Mouse (Mus musculus): ENCODE data around the gene A830031A19Rik. TPM values are rescaled to one million over a fixed set of nuclear protein-coding genes. Genes with fewer than 3 reads are reported as not detected.

A830031A19Rik gene
- total RNA-seq, 1 experiment from 2014 or later, result not detected

DNA sequence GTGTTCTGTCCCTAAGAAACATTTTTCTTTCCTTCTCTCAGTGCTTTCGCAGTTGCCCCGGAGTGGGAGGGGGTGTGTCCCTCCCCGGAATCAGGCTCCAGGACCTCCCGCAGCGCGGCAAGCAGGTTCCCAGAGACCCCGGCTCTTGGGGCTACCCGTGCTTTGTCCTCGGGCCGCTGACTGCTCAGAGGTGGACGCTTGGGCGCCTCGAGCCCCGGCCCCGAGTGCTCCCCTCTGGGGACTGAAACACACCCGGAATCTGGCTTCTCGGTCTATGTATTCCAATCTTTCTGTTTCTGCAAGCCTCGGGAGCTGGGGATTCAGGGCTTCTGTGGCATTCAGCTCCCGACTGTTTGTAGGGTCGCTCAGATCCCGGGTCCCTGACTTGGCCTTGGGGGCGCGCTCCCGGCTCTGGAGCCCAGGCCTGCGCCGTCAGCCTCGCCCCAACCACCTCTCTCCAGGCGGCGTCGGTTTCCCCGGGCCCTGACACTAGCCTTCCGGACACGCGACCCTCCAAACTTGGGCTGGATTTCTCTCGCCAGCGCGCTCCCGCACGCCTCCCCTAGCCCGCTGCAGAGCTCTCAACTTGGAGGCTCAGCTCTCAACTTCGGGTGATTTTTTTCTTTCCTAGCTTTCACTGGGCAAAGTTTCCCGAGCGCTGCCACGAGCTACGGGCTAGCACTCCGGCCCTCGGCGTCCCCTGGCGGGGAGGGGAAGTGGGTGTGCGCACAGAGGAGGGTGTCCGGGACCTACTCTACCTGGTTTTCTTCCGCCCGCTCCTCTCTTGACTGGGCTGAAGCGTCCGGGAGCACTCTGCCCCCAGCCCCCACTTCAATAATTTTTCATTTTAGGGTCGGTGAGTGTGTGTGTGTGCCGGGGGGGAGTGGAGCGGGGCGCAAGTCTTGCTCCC, 2.2 kb upstream of the A830031A19Rik start:
- DNase-seq, result peak; percentile 76

GRCm38 (mm10) chr11:24076127-24076650, 1.3 kb upstream of the A830031A19Rik start:
- DNase-seq, result peak; percentile 77

DNA sequence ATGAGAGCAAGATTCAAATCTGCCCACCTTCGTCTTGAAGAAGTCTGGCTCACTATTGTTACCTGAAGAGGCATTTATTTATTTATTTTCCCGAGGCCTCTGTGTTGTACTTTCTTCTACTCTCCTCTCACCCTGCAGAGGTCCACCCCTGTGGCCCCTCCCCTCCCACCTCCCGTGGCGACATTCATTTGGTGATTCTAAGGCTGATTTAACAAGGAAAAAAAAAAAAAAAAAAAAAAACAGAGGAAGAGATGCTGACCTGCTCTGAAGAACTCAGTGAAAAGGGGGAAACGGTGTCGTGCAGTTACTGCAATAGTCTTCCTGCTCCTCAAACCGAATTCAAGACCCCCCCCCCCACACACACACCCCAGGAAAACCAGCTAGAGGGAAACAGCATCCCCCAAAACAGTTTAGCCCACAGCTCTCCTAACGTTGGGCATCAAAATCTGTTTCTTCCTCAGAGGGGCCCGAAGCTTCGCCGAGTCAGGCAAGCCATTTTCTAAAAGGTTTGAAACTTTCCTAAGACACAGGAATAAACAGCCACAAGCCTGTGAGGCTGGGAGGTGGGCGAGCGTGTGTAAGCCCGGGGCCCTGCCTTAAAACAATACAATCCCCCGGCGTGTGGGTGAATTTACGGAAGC, 752 bp upstream of the A830031A19Rik start:
- DNase-seq, result no peak

- no peak for DNase-seq
Measured at GRCm38 (mm10) chr11:24074021-24074591, 748 bp downstream of the A830031A19Rik start.

DNA sequence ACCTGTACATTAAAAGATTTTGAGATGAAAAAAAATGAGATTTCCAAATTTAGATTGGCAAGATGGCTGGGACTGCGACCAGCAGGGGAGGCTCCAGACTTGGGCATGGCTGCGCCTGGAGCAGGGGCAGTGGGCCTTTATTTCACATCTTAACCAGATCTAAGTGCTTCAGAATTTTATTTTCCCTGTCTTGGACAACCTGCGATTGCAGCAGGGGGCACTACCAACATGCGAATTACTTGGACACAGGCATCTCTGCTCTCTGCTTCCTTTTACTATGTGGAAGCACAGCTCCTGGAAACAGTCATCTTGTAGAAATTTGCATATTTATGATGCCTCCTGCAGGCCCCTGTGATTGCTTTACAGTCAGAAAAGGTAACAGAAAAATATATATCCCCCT, 9.5 kb downstream of the A830031A19Rik start:
- no peak for DNase-seq

DNA sequence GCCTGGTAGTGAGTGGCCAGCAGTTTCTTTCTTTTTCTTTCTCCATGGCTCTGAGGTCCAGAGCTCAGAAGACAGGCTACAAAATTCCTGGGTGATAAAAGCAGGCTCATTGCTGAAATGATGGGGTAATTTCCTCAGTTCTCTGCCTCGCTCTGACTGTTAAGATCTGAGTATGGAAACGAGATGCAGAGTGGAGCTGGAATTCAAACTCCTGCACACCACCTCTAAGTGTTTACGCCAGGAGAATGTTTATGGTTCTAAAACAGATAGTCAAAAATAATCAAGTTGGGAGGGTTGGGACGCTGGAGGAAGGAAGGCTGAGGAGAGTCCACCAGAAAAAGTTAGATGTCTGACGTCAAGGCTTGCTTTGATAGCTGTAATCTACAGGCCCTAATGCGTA, 10.6 kb downstream of the A830031A19Rik start:
- DNase-seq, result no peak

DNA sequence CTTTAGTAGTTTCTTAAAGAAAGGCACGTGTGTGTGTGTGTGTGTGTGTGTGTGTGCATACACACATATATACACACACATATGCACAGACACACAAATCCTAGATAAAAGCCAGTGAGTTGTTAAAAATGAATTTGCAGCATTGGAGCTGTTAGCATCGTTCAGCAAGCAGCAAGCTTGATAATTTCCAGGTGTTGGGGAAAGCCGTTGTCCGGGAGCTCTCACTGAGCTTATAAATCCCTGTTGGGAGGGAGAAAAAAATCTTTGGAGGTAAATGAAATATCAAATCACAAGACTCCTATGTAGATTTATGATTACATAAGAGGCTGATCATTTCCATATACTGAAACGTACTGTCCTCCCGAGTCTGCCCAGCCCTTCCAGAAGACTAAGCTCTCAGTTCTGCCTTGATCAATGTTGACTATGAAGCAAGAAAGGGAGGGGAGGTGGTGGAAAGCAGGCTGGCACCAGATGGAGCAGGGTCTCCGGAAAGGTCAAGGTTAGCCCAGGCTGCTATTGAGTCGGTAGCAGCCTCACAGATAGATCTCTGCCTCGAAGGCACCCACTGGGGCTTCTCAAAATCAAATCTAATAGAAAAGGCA, 12.3 kb downstream of the A830031A19Rik start:
- no peak for DNase-seq

GRCm38 (mm10) chr11:24061819-24062218, 13.0 kb downstream of the A830031A19Rik start:
- no peak for DNase-seq

DNA sequence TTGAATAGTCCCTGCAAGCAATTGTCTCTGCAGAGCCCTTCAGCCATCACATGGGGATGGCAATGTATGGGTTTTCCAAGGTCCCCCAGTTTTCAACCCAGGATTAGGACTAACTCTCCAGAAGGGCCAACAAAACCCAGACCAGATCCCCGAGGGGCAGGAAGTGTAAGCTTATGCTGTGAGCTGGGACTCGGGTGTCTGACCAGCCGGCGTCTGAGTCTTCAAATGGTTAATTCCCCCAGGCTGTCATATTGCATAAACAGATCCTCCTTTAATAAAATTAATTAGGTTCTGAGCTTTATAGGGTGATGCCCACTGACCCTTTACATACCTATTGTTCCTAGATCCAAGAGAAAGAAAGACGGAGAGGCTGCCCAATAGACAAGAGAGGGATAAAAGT, 14.4 kb downstream of the A830031A19Rik start:
- DNase-seq, result no peak

DNA sequence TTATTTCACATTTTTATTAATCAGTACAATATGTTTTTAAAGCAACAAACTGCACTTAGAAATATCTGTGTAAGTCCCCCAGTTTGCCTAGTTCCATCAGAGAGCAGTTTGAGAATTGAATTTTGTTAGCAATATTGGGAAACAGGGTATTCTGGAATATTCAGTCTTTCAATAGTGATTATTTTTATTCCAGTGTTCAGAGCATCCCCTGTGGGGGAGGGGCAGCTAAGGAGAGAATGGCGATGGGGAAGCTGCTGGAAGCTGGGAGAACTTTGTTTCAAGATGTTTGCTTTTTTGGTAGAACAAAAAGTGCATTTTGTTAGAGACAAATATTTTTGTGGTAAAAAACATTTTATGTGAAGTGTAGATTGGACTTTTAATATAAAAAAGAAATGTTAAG, 15.7 kb downstream of the A830031A19Rik start:
- no peak for DNase-seq

- DNase-seq, result no peak
Measured at GRCm38 (mm10) chr11:24052882-24053281, 22.0 kb downstream of the A830031A19Rik start.

- no peak for DNase-seq
Measured at GRCm38 (mm10) chr11:24050032-24050757, 24.7 kb downstream of the A830031A19Rik start.

GRCm38 (mm10) chr11:24049226-24050031, 25.4 kb downstream of the A830031A19Rik start:
- DNase-seq, result peak; percentile 90

DNA sequence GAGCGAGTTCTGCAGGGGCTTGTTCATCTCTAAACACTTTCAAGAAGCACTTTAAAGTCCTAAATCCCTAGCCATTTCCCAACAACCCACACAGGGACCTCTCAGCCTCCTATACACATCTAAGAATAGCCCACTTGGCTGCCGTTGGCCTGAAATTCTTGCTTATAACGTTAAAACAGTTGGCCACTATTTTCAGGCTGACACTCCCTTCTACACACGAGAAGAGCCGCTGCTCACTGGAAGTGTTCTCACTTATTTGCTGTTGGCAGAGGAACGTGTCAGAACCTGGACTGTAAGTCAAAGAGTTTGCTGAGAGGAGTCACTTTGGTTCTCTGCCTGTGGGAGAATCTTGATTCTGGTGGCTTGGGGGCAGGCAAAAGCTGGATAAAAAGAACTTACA, 30.8 kb downstream of the A830031A19Rik start:
- no peak for DNase-seq

DNA sequence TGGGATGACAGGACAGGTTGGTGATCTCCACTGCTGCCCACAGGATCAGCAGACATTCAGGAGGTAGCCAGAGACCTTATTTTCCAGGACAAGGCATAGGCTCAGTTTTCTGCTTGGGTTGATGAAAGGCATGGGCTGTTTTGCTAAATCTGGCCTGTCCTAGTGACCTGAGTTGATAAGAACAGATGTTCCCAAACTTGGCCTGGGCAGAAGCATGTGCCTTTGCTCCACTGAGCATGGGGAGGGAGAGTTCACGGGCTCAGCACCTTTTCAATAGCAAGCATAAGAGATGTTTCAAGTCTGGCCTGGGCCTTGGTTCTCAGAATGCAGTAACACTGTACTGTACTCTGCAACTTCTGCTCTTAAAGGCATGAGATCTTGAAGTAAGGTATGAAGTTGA, 54.1 kb downstream of the A830031A19Rik start:
- DNase-seq, result no peak

DNA sequence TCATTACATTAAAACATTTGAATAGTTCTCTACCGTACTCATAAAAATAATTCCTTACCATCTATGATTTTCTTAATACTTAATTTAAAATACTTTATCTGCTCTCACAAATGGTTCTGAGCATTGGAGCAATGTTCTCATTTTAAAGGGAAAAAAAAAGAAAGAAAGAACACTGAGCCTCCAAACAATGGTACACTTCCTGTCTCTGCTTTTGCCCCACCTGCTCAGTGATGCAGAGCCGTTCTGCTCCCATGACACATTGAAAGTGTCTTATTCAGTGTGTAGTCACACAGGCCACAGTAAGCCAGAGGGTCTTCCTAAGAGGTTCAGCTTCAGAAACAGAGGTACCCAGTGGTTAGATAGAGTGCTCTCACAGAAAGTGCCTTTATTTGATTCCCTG, 56.1 kb downstream of the A830031A19Rik start:
- DNase-seq, result no peak

DNA sequence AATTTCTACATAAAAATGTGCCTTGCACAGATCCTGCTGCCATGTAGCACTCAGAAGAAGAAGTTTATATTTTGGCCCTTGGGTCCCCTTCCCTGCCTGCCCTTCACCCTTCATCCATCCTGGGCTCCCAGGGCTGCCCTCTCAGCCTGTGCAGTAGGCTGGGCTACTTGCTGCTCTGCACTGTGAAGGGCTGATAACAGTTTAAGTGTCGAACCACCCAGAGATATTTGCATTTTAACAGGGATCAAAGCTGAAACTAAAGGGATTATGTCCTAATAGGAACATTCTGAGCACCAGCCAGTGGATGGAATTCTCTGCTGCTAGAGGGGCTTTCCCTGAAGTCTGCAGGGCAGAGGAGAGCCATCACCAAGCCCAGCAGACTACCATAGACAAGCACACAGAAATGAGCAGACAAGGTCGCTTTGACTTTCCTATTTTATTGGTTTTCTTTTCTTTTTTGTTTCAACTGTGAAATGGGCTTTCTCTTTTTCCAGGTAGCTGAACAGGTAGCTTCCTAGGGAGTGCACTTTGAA, 58.1 kb downstream of the A830031A19Rik start:
- no peak for DNase-seq

DNA sequence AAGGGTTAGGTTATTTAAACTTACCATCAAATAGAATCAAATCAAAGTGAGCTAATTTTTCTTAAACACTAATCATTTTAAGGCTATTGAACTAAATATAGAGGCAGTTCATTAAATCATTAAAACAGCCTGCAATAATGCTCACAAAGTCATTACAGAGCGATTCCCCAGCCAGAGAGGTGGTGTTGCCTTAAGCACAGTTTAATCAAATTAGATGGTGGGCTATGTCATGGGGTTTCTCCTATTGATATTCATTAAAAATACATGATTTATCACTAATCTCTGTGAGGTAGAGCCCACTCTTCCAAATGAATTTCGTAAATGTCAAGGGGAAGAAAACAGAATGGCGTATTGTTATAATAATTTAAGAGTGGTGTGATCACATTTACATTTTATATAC, 58.8 kb downstream of the A830031A19Rik start:
- DNase-seq, result no peak

DNA sequence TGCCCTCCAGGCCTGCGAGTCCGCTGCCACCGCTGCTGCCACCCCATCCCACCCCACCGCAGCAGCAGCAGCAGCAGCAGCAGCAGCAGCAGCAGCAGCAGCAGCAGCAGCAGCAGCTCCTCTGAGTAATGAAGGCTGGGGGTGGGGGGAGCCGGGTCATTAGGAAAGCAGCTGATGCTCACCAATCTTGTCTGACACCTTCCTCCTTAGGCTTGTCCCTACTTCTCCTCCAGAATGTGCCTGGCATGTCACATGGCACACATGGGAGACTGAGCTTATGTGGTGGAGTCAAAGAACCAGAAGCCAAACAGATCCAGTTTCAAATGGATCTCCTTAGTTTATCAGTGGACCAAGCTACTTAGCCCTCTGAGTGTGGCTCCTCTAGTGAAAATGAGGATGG, 60.2 kb downstream of the A830031A19Rik start:
- no peak for DNase-seq

DNA sequence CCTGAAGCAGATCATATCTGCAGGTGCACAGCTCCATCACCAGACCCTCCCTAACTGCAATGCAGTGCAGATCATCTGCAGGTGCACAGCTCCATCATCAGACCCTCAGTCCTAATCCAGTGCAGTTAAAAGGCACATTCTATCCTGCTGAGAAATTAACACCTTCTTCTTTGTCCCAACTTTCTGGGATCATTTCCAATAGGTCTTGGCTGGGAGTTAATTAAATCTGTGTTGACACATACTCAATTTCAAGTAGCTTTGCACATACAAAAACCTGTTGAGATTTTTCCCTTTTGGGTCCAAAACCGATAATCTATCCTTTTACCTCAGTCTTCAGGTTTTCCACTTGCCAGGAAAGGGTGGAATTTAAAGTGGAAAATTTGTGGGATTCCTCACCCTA, 62.6 kb downstream of the A830031A19Rik start:
- DNase-seq, result no peak

GRCm38 (mm10) chr11:24008976-24009375, 65.9 kb downstream of the A830031A19Rik start:
- no peak for DNase-seq

Data from adrenal gland, postnatal 14 days (tissue).